Mouse (Mus musculus) thymus, postnatal 10 days (tissue): Measurements from ENCODE around the gene Zfp982.
"Not testable (repeated sequence)": the region's sequence is repeated elsewhere in the genome, so short reads cannot be mapped to it uniquely, and the experiment has no call there.

Experiments
- DNase-seq, 2 experiments: peaks; one replicate each; pipeline ENCODE4 v3.0.0; 2021; ENCODE audit warnings: low spot score in 2 of 2

The Zfp982 gene

DNA sequence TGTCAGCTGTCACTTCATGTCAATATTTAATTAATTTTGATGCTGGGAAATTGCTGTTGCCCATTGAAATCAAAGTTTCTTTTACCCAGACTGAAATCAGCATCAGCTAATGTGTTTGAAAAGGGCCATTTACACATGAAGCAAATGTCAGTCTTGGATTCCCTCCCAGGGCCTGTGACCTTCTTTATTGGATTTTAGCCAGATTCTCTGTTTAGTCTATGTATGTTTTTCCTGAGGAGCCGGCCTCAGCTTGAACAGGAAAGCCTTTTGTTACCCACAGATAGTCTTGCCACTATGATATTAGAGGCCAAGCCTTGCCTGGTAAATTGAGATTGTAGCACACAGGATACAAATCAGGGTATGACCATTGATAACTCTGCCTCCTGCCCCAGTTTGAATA is 66.9 kb downstream of the Zfp982 start:
- not testable (repeated sequence) for DNase-seq
